In genomic region chr2:72139863-72140845, GRCm38 (mm10) we compare ENCODE assay signal across 13 mouse cellular contexts.
DNase-seq lines count a peak whose midpoint lies in the region; ATAC-seq and TF ChIP-seq lines count a peak whose summit lies in the region.
"Had no signal": no experiment of that assay in that cellular context is flagged by ENCODE, and none has a peak within 500 bp of the region (broad histone marks: within the 10 kb centered on the region; RNA-seq: fewer than 3 reads in every experiment).

No protein-coding gene starts in this region.

- peaks cover 2% of the 10 kb centered on the region for H3K4me1 ChIP-seq in bone marrow, adult 2 months (ENCODE audit: control insufficient read depth, insufficient read depth, low read length)
- H3K4me1 ChIP-seq in neural tube, embryonic 13.5 days (replicated peaks): peaks cover 43% of the 10 kb centered on the region
- H3K4me1 ChIP-seq: liver, embryonic 15.5 days had no signal

- DNase-seq in cerebellum, adult 18-20 months: peak; percentile 32 to 50
- no peak for DNase-seq in cerebellum, adult 11 months
- DNase-seq in left cerebral cortex, adult 2 months (ENCODE audit: extremely low spot score in 1 of 2, low spot score in 2 of 2): no peak
- DNase-seq in left cerebral cortex, postnatal 10 days (ENCODE audit: extremely low spot score in 1 of 2, low spot score in 2 of 2): no peak
- DNase-seq in retina, postnatal 1 day: no peak
- DNase-seq: kidney, adult 9 months had no signal

- intact Hi-C loops in left cerebral cortex, adult 2 months (cut with DNase I): no loop called here
- intact Hi-C loops in left cerebral cortex, postnatal 10 days (cut with DNase I): no loop called here

- TF ChIP-seq CTCF in left cerebral cortex, adult 2 months (IDR thresholded peaks at IDR 0.05): no peak
- no peak for TF ChIP-seq CTCF in bone marrow, adult 2 months (IDR thresholded peaks at IDR 0.05; ENCODE audit: control insufficient read depth, insufficient read depth, low read length)

- no peak for TF ChIP-seq POLR2A in bone marrow, adult 2 months (IDR thresholded peaks at IDR 0.05; ENCODE audit: borderline replicate concordance, control insufficient read depth, low read depth, low read length)

- H3K36me3 ChIP-seq in neural tube, embryonic 13.5 days: no peaks in the 10 kb centered on the region
- H3K36me3 ChIP-seq: limb, embryonic 10.5 days; liver, embryonic 15.5 days had no signal

- no peak overlapping the region for H3K4me3 ChIP-seq in left cerebral cortex, adult 2 months
- H3K4me3 ChIP-seq in bone marrow, adult 2 months (replicated peaks; ENCODE audit: control insufficient read depth, low read depth, low read length): no peak overlapping the region
- no peak overlapping the region for H3K4me3 ChIP-seq in neural tube, embryonic 13.5 days
- H3K4me3 ChIP-seq: limb, embryonic 10.5 days; liver, embryonic 15.5 days; megakaryocyte, embryonic 14.5 days had no signal

- H3K9ac ChIP-seq in neural tube, embryonic 13.5 days: no peak overlapping the region
- H3K9ac ChIP-seq: liver, embryonic 15.5 days had no signal

- 65% methylated on average over 14 of the region's 14 CpGs for WGBS in bone marrow, adult 2 months
- WGBS in neural tube, embryonic 13.5 days: 85% methylated on average over 14 of the region's 14 CpGs

- H3K27ac ChIP-seq in left cerebral cortex, adult 2 months: peak overlapping the region; percentile 50; the same call in 1 of the 2 replicates
- H3K27ac ChIP-seq in bone marrow, adult 2 months (ENCODE audit: control insufficient read depth, insufficient read depth, low read depth, low read length, poor library complexity): peak overlapping the region; percentile 23; the same call in 1 of the 2 replicates
- peak overlapping the region; percentile 68 for H3K27ac ChIP-seq in neural tube, embryonic 13.5 days (replicated peaks)
- H3K27ac ChIP-seq: limb, embryonic 10.5 days; liver, embryonic 15.5 days had no signal

- H3K9me3 ChIP-seq in neural tube, embryonic 13.5 days: no peaks in the 10 kb centered on the region
- H3K9me3 ChIP-seq: limb, embryonic 10.5 days; liver, embryonic 15.5 days had no signal

- H3K4me2 ChIP-seq in neural tube, embryonic 13.5 days: no peak overlapping the region
- H3K4me2 ChIP-seq: liver, embryonic 15.5 days had no signal

- no peak for ATAC-seq in neural tube, embryonic 13.5 days (ENCODE audit: low read depth)
- no peak for ATAC-seq in activated CD4-positive, CD25-positive, alpha-beta regulatory T cell, adult 4 months
- ATAC-seq: hindbrain, embryonic 16.5 days had no signal

- no peaks in the 10 kb centered on the region for H3K27me3 ChIP-seq in neural tube, embryonic 13.5 days
- H3K27me3 ChIP-seq: liver, embryonic 15.5 days had no signal

Comparison
In these comparisons a context has a peak if more than half of its experiments do, and no peak if none do; other contexts are left out.
1. DNase-seq: peak in cerebellum, adult 18-20 months (2 of 2); none in cerebellum, adult 11 months (single experiment), left cerebral cortex, adult 2 months (0 of 2), left cerebral cortex, postnatal 10 days (0 of 2) and retina, postnatal 1 day (single experiment).
2. Peak in every context shown above with its lines, with median percentiles within 50 percentile points of each other: H3K27ac ChIP-seq.